Mouse (Mus musculus): ENCODE results near the gene Zfp580.
"Not testable (repeated sequence)": the region's sequence is repeated elsewhere in the genome, so short reads cannot be mapped to it uniquely, and the experiment has no call there.

Zfp580 gene

GRCm38 (mm10) chr7:5051193-5052192 is at the start of gene Zfp580:
Gene Zfp580 (plus strand): TSS chr7:5051538.
- Histone ChIP-seq H3K36me3 (ENCODE audit: control insufficient read depth, insufficient read depth, low read length, poor library complexity, severe bottlenecking) (no peaks in the 10 kb centered on the region), H3K27me3 (ENCODE audit: control insufficient read depth, insufficient read depth, low read length, poor library complexity, severe bottlenecking) (no peaks in the 10 kb centered on the region)
- DNase-seq (ENCODE audit: low read depth, low spot score), result peak; percentile 54

GRCm38 (mm10) chr7:5002876-5003275 is 48.5 kb upstream of the Zfp580 start:
- H3K27me3 ChIP-seq (ENCODE audit: control insufficient read depth, insufficient read depth, low read length, poor library complexity, severe bottlenecking); DNase-seq (ENCODE audit: low read depth, low spot score); H3K36me3 ChIP-seq (ENCODE audit: control insufficient read depth, insufficient read depth, low read length, poor library complexity, severe bottlenecking): not testable (repeated sequence)

- H3K27me3 ChIP-seq (ENCODE audit: control insufficient read depth, insufficient read depth, low read length, poor library complexity, severe bottlenecking), result no peaks in the 10 kb centered on the region
- no peak for DNase-seq (ENCODE audit: low read depth, low spot score)
- H3K36me3 ChIP-seq (ENCODE audit: control insufficient read depth, insufficient read depth, low read length, poor library complexity, severe bottlenecking), result peaks cover 21% of the 10 kb centered on the region
These were observed 43.1 kb upstream of the Zfp580 start for GRCm38 (mm10) chr7:5008229-5008628.

- DNase-seq (ENCODE audit: low read depth, low spot score), result no peak
- Histone ChIP-seq H3K27me3 (ENCODE audit: control insufficient read depth, insufficient read depth, low read length, poor library complexity, severe bottlenecking) (no peaks in the 10 kb centered on the region), H3K36me3 (ENCODE audit: control insufficient read depth, insufficient read depth, low read length, poor library complexity, severe bottlenecking) (peaks cover 19% of the 10 kb centered on the region)
These were observed 38.4 kb upstream of the Zfp580 start for GRCm38 (mm10) chr7:5012681-5013513.

GRCm38 (mm10) chr7:5014251-5015117 is 36.9 kb upstream of the Zfp580 start, which contains the start of the genes Zfp524 and Fiz1:
Gene Zfp524 (plus strand): TSS chr7:5014415.
Gene Fiz1 (minus strand): TSS chr7:5014697.
- peak; percentile 98 for DNase-seq (ENCODE audit: low read depth, low spot score)
- H3K36me3 ChIP-seq (ENCODE audit: control insufficient read depth, insufficient read depth, low read length, poor library complexity, severe bottlenecking), result peaks cover 16% of the 10 kb centered on the region

GRCm38 (mm10) chr7:5015118-5016001 is 36.0 kb upstream of the Zfp580 start, which contains the start of gene Gm44973:
Gene Gm44973 (plus strand): TSS chr7:5015496.
- H3K27me3 ChIP-seq (ENCODE audit: control insufficient read depth, insufficient read depth, low read length, poor library complexity, severe bottlenecking), result no peaks in the 10 kb centered on the region
- H3K36me3 ChIP-seq (ENCODE audit: control insufficient read depth, insufficient read depth, low read length, poor library complexity, severe bottlenecking), result peaks cover 12% of the 10 kb centered on the region; the same call in 1 of the 2 replicates

More at GRCm38 (mm10) chr7:5014251-5015117, 36.9 kb upstream of the Zfp580 start, which contains the start of the genes Zfp524 and Fiz1:
- H3K27me3 ChIP-seq (ENCODE audit: control insufficient read depth, insufficient read depth, low read length, poor library complexity, severe bottlenecking), result no peaks in the 10 kb centered on the region

GRCm38 (mm10) chr7:5016057-5016456 is 35.3 kb upstream of the Zfp580 start:
- H3K27me3 ChIP-seq (ENCODE audit: control insufficient read depth, insufficient read depth, low read length, poor library complexity, severe bottlenecking), result no peaks in the 10 kb centered on the region
- no peak for DNase-seq (ENCODE audit: low read depth, low spot score)

More at GRCm38 (mm10) chr7:5015118-5016001, 36.0 kb upstream of the Zfp580 start, which contains the start of gene Gm44973:
- peak; percentile 95 for DNase-seq (ENCODE audit: low read depth, low spot score)

GRCm38 (mm10) chr7:5016920-5017319 is 34.4 kb upstream of the Zfp580 start:
- Histone ChIP-seq H3K36me3 (ENCODE audit: control insufficient read depth, insufficient read depth, low read length, poor library complexity, severe bottlenecking) (no peaks in the 10 kb centered on the region; the same call in 1 of the 2 replicates), H3K27me3 (ENCODE audit: control insufficient read depth, insufficient read depth, low read length, poor library complexity, severe bottlenecking) (no peaks in the 10 kb centered on the region)
- DNase-seq (ENCODE audit: low read depth, low spot score), result no peak

More at GRCm38 (mm10) chr7:5016057-5016456, 35.3 kb upstream of the Zfp580 start:
- peaks cover 8% of the 10 kb centered on the region; the same call in 1 of the 2 replicates for H3K36me3 ChIP-seq (ENCODE audit: control insufficient read depth, insufficient read depth, low read length, poor library complexity, severe bottlenecking)

- peak; percentile 30 for DNase-seq (ENCODE audit: low read depth, low spot score)
- Histone ChIP-seq H3K27me3 (ENCODE audit: control insufficient read depth, insufficient read depth, low read length, poor library complexity, severe bottlenecking) (no peaks in the 10 kb centered on the region), H3K36me3 (ENCODE audit: control insufficient read depth, insufficient read depth, low read length, poor library complexity, severe bottlenecking) (no peaks in the 10 kb centered on the region; the same call in 1 of the 2 replicates)
These were observed 34.0 kb upstream of the Zfp580 start for GRCm38 (mm10) chr7:5017352-5017751.

- DNase-seq (ENCODE audit: low read depth, low spot score), result no peak
- H3K27me3 ChIP-seq (ENCODE audit: control insufficient read depth, insufficient read depth, low read length, poor library complexity, severe bottlenecking), result no peaks in the 10 kb centered on the region
- H3K36me3 ChIP-seq (ENCODE audit: control insufficient read depth, insufficient read depth, low read length, poor library complexity, severe bottlenecking), result no peaks in the 10 kb centered on the region
These were observed 33.4 kb upstream of the Zfp580 start for GRCm38 (mm10) chr7:5017931-5018330.

GRCm38 (mm10) chr7:5019576-5019975 is 31.8 kb upstream of the Zfp580 start:
- not testable (repeated sequence) for H3K27me3 ChIP-seq (ENCODE audit: control insufficient read depth, insufficient read depth, low read length, poor library complexity, severe bottlenecking)

GRCm38 (mm10) chr7:5020000-5020681 is 31.2 kb upstream of the Zfp580 start, which contains the start of the genes Zfp865 and Ccdc106:
Gene Zfp865 (plus strand): TSS chr7:5020376.
Gene Ccdc106 (plus strand): TSS chr7:5020553.
- Histone ChIP-seq H3K36me3 (ENCODE audit: control insufficient read depth, insufficient read depth, low read length, poor library complexity, severe bottlenecking) (no peaks in the 10 kb centered on the region), H3K27me3 (ENCODE audit: control insufficient read depth, insufficient read depth, low read length, poor library complexity, severe bottlenecking) (no peaks in the 10 kb centered on the region)
- DNase-seq (ENCODE audit: low read depth, low spot score), result peak; percentile 99

More at GRCm38 (mm10) chr7:5019576-5019975, 31.8 kb upstream of the Zfp580 start:
- H3K36me3 ChIP-seq (ENCODE audit: control insufficient read depth, insufficient read depth, low read length, poor library complexity, severe bottlenecking); DNase-seq (ENCODE audit: low read depth, low spot score): not testable (repeated sequence)
